Mouse (Mus musculus): Measurements from ENCODE around the gene Creb1. TPM values are rescaled to one million over a fixed set of nuclear protein-coding genes. Genes with fewer than 3 reads are reported as not detected.
"Not testable (repeated sequence)": the region's sequence is repeated elsewhere in the genome, so short reads cannot be mapped to it uniquely, and the experiment has no call there.

Creb1 gene
- total RNA-seq, 2 experiments from 2014 or later: 18.4 to 20.3 TPM

DNA sequence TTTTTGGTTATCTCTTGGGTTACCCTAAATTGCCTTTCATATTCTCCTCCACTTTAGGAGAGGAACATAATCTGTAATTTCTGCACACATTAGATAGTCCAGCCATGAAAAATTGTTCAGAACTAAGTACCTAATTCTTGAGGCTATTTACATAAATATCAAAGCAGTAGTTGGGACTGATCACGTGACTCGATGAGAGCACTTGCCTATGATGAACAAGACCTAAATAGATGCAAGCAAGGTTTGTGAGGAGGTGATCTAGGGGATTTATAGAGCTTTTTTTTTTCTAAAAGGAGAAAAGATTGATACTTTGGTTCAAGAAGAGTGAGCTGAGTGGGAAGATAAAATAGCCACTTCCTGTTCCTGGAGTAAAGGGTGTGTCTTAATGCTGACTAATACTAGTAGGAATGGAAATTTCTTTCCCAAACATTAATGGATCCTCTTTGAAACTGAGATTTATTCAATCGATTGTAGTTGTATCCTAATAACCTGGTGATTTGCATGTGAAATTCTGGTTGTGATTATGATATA is 6.5 kb downstream of the Creb1 start:
- DNase-seq (ENCODE audit: low spot score): no peak

DNA sequence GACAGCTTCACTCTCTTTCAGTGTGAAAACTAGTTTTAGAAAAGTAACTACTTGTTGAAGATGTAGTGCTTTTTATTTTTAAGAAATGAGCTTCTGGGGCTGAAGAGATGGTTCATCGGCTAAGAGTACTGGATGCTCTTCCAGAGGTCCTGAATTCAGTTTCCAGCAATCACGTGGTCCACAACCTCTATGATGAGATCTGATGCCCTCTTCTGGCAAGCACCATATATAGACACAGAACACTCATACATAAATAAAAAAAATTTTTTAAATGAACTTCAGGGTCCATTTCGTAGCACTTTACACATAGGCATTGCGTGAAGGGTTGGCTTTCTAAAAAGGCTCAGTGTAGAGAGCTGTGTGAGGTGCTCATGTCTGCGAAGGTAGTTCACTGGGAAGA is 11.3 kb downstream of the Creb1 start:
- DNase-seq (ENCODE audit: low spot score): no peak

DNA sequence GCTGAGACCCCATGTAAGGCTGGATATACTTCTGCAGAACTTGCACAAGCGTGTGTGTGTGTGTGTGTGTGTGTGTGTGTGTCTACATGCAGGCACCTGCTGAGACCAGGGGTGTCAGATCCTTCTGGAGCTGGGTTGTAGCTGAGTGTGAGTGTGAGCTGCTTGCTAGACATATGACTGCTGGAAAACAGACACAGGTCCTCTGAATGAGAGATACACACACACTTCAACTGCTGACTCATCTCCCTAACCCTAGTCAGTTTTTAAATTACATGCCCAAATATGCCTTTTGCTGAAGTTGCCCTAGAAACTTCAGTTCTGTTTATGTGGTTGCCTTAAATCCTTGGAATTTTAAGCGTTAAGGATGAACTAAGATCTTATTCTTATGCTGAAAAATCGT is 13.6 kb downstream of the Creb1 start:
- DNase-seq (ENCODE audit: low spot score): no peak

- DNase-seq (ENCODE audit: low spot score): no peak
Measured at GRCm38 (mm10) chr1:64549380-64549779, 16.9 kb downstream of the Creb1 start.

DNA sequence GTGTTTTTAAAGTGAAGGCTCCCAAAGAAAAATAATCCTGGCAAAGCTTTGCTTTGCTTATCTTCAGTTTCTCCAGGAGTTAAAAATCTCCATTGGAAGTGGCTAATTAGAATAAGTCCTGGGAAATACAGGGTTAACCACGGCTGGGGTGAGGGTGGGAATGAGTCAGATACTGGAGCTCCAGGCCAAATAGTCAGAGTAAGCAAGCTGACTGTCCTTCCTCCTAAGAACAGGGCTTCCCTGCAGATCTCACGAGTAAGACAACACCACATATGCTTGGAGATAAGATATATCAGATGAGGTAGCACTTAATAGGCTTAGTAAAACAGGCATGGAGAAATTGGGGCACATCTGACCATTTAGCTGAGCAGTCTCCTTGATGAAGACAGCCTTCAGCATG is 19.5 kb downstream of the Creb1 start:
- no peak for DNase-seq (ENCODE audit: low spot score)

- DNase-seq (ENCODE audit: low spot score): no peak
Measured at GRCm38 (mm10) chr1:64560105-64560504, 27.7 kb downstream of the Creb1 start.

DNA sequence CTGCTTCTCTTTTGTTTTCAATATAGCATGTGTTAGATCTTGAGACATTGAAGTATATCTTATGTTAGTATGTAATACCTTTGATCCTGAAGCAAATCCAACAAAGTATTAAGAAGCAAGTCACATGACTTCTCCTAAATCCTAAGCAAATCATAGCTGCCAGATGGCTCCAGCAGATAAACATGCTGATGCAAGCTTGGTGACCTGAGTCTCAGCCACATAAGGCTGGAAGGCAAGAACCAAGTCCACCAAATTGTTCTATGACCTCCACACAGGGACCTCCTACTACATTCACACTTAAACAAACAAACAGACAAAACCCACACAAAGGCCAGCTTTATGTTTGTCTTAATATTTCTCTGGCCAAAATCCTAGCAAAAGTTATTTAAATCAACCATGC is 35.8 kb downstream of the Creb1 start:
- DNase-seq (ENCODE audit: low spot score): no peak

DNA sequence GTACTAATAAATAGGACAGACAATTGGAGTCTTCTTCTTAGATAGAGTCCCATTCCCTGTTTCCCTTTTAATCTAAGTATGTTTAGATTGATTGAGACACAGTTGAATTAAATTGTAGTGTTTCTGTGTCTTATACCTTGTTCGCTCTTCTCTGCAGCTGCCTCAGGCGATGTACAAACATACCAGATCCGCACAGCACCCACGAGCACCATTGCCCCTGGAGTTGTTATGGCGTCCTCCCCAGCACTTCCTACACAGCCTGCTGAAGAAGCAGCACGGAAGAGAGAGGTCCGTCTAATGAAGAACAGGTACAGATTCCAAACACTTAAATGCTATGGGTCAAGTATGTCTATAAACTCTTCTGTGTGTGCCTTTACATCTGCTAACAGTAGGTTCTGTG is 43.6 kb downstream of the Creb1 start:
- DNase-seq (ENCODE audit: low spot score): no peak

GRCm38 (mm10) chr1:64576732-64577131 is 44.3 kb downstream of the Creb1 start:
- no peak for DNase-seq (ENCODE audit: low spot score)

GRCm38 (mm10) chr1:64577911-64578310 is 45.5 kb downstream of the Creb1 start:
- DNase-seq (ENCODE audit: low spot score): not testable (repeated sequence)

DNA sequence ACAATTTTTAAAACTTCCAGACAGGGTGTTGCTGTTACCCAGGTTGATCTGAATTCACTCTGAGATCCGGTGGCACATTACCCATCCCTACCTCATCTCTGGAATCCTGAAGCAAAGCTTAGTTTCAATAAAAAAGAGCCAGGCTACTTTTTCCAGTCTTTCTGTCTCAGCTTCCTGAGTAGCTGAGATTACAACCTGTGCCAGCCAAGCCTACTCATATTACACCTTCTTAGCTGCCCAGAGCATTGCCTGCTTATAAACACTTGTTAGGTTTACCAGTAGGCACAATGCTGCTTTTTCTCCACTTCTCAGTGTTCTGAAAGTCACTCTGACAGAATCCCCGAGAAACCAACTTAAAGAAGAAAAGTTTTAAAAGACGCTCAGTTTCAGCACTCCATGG is 46.4 kb downstream of the Creb1 start:
- no peak for DNase-seq (ENCODE audit: low spot score)

DNA sequence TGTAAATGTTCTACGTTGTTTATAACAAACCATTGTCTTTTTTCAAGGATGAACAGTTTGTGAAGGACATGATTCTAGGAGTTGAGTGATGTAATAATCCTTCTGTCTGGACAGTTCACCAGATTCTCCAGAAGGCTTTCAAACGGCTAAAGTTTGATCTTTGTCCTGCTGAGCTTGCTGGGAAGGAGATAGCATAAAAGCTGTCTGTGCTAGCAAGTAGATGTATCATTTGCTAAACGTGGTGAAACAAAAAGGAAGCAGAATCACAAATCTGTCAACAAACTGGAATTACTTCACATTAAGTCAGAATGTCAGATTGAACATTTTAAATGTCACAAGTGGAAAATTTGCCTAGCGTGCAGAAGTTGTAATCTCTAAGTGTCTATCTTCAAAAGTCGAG is 66.5 kb downstream of the Creb1 start:
- DNase-seq (ENCODE audit: low spot score): no peak

DNA sequence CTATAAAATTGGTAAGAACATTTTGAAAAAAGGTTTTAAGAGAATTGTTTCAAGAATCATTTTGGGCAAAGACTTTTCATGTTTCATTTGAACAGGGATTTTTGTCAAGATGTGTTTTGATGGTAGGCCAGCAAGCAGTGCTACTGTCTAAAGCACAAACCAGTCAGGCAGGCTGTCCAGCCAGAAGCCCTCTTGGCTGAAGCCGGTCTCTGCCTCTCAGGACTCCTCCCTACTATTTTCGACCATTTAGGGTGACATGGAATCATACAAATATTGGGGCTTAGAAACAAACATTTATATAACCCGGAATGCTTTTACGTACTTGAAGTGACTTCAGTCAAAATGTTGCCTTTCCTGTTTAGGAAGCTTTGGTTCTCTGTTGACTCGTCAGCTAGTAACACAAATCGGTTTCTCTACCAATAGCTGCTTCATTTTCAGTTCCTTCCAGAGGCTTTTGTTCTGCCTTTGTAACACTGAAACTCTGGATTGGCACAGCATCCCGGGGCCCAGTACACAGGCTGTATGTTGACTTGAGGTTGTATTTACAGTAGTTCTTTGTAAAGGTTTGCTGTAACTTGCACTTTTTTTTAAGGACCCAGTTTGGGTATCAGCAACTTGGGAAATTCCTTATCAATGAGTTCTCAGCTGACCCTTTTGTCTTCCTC is 68.1 kb downstream of the Creb1 start:
- no peak for DNase-seq (ENCODE audit: low spot score)

DNA sequence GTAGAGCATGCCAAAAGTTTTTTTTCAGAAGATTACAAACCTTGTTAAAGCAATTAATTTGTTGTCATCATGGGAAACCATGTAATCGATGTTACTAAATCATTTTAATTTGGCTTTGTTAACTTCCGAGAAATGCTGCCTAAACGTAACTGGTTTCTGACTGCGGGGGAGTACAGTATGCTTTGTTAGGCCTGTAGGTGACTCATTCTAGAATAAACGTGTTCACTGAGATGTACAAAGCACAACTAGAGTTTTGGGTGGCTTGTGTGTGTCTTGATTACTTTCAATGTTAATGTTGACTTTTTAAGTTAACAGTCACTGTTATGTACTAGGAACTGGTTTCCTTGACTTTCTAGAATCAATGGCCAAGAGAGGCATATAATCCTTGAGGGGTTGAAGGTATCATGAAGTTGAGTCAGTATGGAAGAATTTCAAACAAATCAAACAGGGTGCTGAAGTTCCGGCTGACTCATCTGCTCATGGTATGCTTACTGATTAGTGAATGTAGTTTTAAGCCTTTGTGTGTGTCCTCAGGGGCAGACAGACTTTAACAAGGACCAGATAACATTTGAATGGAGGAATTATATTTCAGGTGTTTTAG is 68.9 kb downstream of the Creb1 start:
- DNase-seq (ENCODE audit: low spot score): no peak

DNA sequence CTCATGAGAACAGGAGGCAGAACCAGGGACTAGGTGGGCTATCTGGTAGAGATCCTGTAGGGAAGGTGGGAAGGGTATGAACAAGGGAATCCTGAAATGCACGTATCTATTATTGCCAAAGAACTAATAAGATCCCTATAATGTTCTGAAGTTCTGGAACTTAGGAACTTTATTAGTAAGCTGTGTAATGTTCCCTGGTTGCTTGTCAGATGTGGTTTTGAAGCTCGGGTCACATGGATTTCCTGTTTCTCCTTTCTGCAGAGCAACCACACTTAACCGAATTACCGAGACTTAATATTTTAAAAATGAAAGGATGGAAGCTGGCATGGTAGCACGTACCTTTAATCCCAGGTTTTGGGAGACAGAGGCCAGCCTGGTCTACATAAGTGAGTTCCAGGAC is 70.9 kb downstream of the Creb1 start:
- no peak for DNase-seq (ENCODE audit: low spot score)

DNA sequence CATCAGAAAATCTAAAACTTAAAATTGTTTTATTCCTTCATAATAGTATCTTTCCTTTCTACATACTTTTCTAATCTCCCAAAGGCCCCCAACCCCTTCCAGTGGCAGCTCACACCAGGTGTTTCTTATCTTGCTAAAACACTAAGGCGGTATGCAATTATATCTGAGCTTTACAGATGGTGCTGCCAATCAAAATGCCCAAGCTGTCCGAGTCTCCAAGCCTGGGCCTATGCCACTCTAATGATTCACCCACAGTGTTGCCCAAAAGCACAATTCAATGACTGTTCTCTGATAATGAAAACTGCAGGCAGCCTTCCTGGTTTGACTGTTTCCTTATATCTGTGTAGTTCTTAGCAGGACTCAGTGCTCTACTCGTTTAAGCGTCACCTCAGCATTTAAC is 76.7 kb downstream of the Creb1 start:
- DNase-seq (ENCODE audit: low spot score): peak; percentile 35

- DNase-seq (ENCODE audit: low spot score): no peak
Measured at GRCm38 (mm10) chr1:64609976-64610375, 77.5 kb downstream of the Creb1 start.

DNA sequence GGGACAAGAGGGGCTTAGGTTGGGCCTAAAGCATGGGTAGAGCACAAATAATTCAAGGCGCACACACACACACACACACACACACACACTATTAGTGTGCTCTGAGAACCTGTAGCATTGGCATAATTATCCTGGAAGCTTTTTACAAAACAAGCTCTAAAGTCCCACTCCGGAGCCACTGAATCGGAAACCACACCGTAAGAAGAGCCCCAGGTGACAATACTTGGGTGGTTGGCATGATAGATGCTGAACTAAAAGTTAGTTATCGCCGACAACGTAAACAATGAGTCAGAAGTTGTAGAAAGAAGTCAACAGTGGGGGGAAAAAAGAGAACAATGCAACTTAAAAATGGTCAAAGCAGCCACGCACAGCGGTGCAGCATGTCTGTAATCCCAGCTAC is 81.9 kb downstream of the Creb1 start:
- DNase-seq (ENCODE audit: low spot score): no peak

GRCm38 (mm10) chr1:64614801-64615345 is 82.4 kb downstream of the Creb1 start:
- DNase-seq (ENCODE audit: low spot score): no peak

DNA sequence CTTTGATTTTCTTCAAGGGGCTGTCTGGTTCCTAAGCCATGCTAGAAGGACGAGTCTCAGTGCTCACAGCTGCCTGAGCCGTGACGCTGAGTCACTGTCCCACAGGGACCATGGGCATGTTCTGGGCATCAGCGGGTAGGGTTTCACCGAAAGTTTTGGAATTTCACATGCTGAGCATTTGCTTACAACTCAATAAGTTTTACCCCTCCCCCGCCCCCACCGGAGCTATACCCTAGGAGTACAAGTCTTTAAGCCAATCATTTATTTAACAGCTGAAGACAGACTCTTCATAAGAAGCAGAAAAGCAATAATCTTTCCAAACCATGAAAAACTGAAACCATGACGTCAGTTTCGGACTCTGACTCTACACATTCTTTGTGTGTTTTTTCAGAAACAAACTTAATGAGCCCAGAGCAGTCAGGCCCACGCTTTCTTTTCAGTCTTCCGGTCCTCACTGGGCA is 83.1 kb downstream of the Creb1 start:
- DNase-seq (ENCODE audit: low spot score): no peak

DNA sequence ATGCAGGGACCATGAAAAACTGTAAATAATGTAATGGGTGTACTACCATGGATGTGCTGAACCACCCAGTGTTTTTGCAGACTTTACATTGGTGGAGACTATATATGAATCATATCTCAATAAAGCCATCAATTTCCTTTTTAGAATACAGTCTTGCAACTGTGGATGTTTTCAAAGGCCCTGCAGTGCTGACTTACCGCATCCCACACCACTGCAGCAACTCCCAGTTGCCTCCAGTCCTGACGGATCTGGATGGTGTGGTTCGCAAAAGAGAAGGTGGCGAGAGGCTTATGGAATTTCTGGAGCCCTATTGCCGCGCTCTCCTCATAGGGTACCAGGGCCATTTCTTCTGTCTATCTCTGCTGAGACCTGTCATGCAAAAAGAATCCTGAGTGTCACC is 83.6 kb downstream of the Creb1 start:
- DNase-seq (ENCODE audit: low spot score): no peak

DNA sequence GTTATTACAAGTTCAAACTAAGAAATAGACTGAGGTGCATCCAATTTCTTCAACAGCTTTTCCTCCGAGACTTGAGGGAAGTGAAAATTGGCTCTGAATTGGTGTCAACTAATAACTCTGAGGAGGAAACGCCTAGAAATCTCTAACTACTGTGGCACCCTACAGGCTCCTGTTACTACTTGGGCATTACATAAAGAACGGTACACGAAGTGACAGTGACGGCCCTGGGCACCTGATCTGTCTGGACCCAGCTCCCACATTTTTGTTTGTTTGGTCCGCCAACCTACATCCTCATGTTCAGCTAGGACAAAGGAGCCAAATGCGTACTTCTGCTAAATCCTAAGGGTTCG is 84.1 kb downstream of the Creb1 start:
- DNase-seq (ENCODE audit: low spot score): peak; percentile 34
